Mouse (Mus musculus) MEL (cell line): ENCODE measurements around the gene Mob2. TPM values are rescaled to one million over a fixed set of nuclear protein-coding genes. Genes with fewer than 3 reads are reported as not detected.

Experiments used
- DNase-seq: peaks from one replicate; pipeline ENCODE4 v3.0.0; 2011; ENCODE audit warnings: low read depth, low spot score
- H3K27ac ChIP-seq: 2 replicates; pipeline ENCODE4 v1.5.1; 2012; ENCODE audit warnings: low read depth, mild to moderate bottlenecking, control low read depth, low read length, moderate library complexity; ENCODE audit not compliant: control insufficient read depth
- H3K27me3 ChIP-seq, 2 experiments: fragments of 150-350 bp in 1 of 2; sonication (generic) in 1 of 2; 2 replicates each; pipeline ENCODE4 v1.6.1; 2012; ENCODE audit warnings: low read length in 2 of 2, mild to moderate bottlenecking in 2 of 2, improper control_type of control experiment in 1 of 2, moderate library complexity in 1 of 2; ENCODE audit not compliant: insufficient read depth in 2 of 2, control insufficient read depth in 1 of 2
- H3K36me3 ChIP-seq, 2 experiments: 2 replicates each; pipeline ENCODE4 v1.6.1; 2012 to 2014; ENCODE audit warnings: low read length in 2 of 2, improper control_type of control experiment in 1 of 2, inconsistent platforms in 1 of 2, mild to moderate bottlenecking in 1 of 2; ENCODE audit not compliant: insufficient read depth in 2 of 2, control insufficient read depth in 1 of 2
- H3K4me1 ChIP-seq, 2 experiments: fragments of 150-350 bp in 1 of 2; sonication (generic) in 1 of 2; 2 replicates each; pipeline ENCODE4 v1.6.1; 2012; ENCODE audit warnings: low read length in 2 of 2, improper control_type of control experiment in 1 of 2, mild to moderate bottlenecking in 1 of 2; ENCODE audit not compliant: insufficient read depth in 2 of 2, control insufficient read depth in 1 of 2
- H3K4me3 ChIP-seq, 2 experiments: fragments of 150-350 bp in 1 of 2; sonication (generic) in 1 of 2; 2 replicates each; pipeline ENCODE4 v1.5.1; 2012; ENCODE audit warnings: low read depth in 2 of 2, low read length in 2 of 2, mild to moderate bottlenecking in 2 of 2, moderate library complexity in 2 of 2, control low read depth in 1 of 2, improper control_type of control experiment in 1 of 2; ENCODE audit not compliant: control insufficient read depth in 1 of 2, insufficient read depth in 1 of 2
- H3K79me2 ChIP-seq: 2 replicates; pipeline ENCODE4 v1.6.1; 2012; ENCODE audit warnings: mild to moderate bottlenecking, low read length, moderate library complexity; ENCODE audit not compliant: control insufficient read depth, poor library complexity, insufficient read depth
- H3K9ac ChIP-seq: 2 replicates; pipeline ENCODE4 v1.6.1; 2012; ENCODE audit warnings: low read depth, mild to moderate bottlenecking, control low read depth, low read length, moderate library complexity; ENCODE audit not compliant: control insufficient read depth, poor library complexity, severe bottlenecking
- H3K9me3 ChIP-seq: fragments of 150-350 bp; sonication (generic); replicated peaks from 2 replicates; pipeline ENCODE4 v1.6.1; 2012; ENCODE audit warnings: mild to moderate bottlenecking, low read length, improper control_type of control experiment, moderate library complexity; ENCODE audit not compliant: insufficient read depth
- CHD1 ChIP-seq: IDR thresholded peaks from 2 replicates; pipeline ENCODE4 v1.6.1; 2012; ENCODE audit warnings: low read depth, mild to moderate bottlenecking, inconsistent platforms, low read length, improper control_type of control experiment
- CHD2 ChIP-seq: IDR thresholded peaks from 2 replicates; pipeline ENCODE4 v1.6.1; 2011; ENCODE audit warnings: low read length, improper control_type of control experiment
- CTCF ChIP-seq, 3 experiments: IDR thresholded peaks in 2 of 3; conservative IDR thresholded peaks in 1 of 3; 2 replicates each; pipeline ENCODE4 v1.5.1; 2011 to 2012; ENCODE audit warnings: low read length in 3 of 3, low read depth in 2 of 3, mild to moderate bottlenecking in 2 of 3, improper control_type of control experiment in 1 of 3, inconsistent platforms in 1 of 3, mixed read lengths in 1 of 3, moderate library complexity in 1 of 3; ENCODE audit not compliant: control insufficient read depth in 1 of 3, insufficient read depth in 1 of 3, poor library complexity in 1 of 3, severe bottlenecking in 1 of 3
- ETS1 ChIP-seq: IDR thresholded peaks from 2 replicates; pipeline ENCODE4 v1.6.1; 2012; ENCODE audit warnings: low read depth, mild to moderate bottlenecking, inconsistent platforms, low read length, improper control_type of control experiment, moderate library complexity
- GABPA ChIP-seq: IDR thresholded peaks from 2 replicates; pipeline ENCODE4 v1.6.1; 2012; ENCODE audit warnings: low read depth, mild to moderate bottlenecking, inconsistent platforms, low read length, improper control_type of control experiment, moderate library complexity
- GATA1 ChIP-seq: IDR thresholded peaks from 2 replicates; pipeline ENCODE4 v1.6.1; 2011; ENCODE audit warnings: low read depth, low read length, improper control_type of control experiment
- JUND ChIP-seq: IDR thresholded peaks from 2 replicates; pipeline ENCODE4 v1.6.1; 2011; ENCODE audit warnings: low read depth, mild to moderate bottlenecking, improper control_type of control experiment, low read length
- MAFK ChIP-seq: IDR thresholded peaks from 2 replicates; pipeline ENCODE4 v1.6.1; 2011; ENCODE audit warnings: low read depth, mild to moderate bottlenecking, low read length, improper control_type of control experiment, borderline replicate concordance
- MEF2A ChIP-seq: IDR thresholded peaks from 2 replicates; pipeline ENCODE4 v1.6.1; 2014; ENCODE audit warnings: low read depth, mild to moderate bottlenecking, inconsistent platforms, low read length, improper control_type of control experiment; ENCODE audit not compliant: poor library complexity, insufficient replicate concordance, severe bottlenecking; ENCODE audit errors: extremely low read depth
- MXI1 ChIP-seq: IDR thresholded peaks from 2 replicates; pipeline ENCODE4 v1.6.1; 2011; ENCODE audit warnings: mild to moderate bottlenecking, low read depth, low read length, improper control_type of control experiment
- NRF1 ChIP-seq: IDR thresholded peaks from 2 replicates; pipeline ENCODE4 v1.6.1; 2014; ENCODE audit warnings: low read depth, mild to moderate bottlenecking, inconsistent platforms, low read length, improper control_type of control experiment, moderate library complexity; ENCODE audit not compliant: poor library complexity, insufficient read depth, severe bottlenecking
- POLR2A ChIP-seq, 2 experiments: IDR thresholded peaks; 2 replicates each; pipeline ENCODE4 v1.6.1; 2011 to 2012; ENCODE audit warnings: low read length in 2 of 2, mild to moderate bottlenecking in 2 of 2, control low read depth in 1 of 2, improper control_type of control experiment in 1 of 2, low read depth in 1 of 2, moderate library complexity in 1 of 2; ENCODE audit not compliant: control insufficient read depth in 1 of 2, insufficient read depth in 1 of 2, poor library complexity in 1 of 2
- POLR2AphosphoS5 ChIP-seq: IDR thresholded peaks from 2 replicates; pipeline ENCODE4 v1.6.1; 2012; ENCODE audit warnings: low read depth, borderline replicate concordance, mild to moderate bottlenecking, inconsistent platforms, low read length, moderate library complexity, mixed read lengths
- TBP ChIP-seq: IDR thresholded peaks from 2 replicates; pipeline ENCODE4 v1.8.0; 2011; ENCODE audit warnings: low read depth, low read length, improper control_type of control experiment
- TCF12 ChIP-seq: IDR thresholded peaks from 2 replicates; pipeline ENCODE4 v1.6.1; 2014; ENCODE audit warnings: low read depth, mild to moderate bottlenecking, inconsistent platforms, low read length, improper control_type of control experiment, moderate library complexity
- USF2 ChIP-seq, 2 experiments: IDR thresholded peaks; 2 replicates each; pipeline ENCODE4 v1.6.1; 2011 to 2012; ENCODE audit warnings: improper control_type of control experiment in 2 of 2, low read length in 2 of 2, borderline replicate concordance in 1 of 2, inconsistent platforms in 1 of 2, low read depth in 1 of 2, mild to moderate bottlenecking in 1 of 2; ENCODE audit not compliant: insufficient read depth in 1 of 2
- ZKSCAN1 ChIP-seq: IDR thresholded peaks from 2 replicates; pipeline ENCODE4 v1.6.1; 2012; ENCODE audit warnings: low read depth, mild to moderate bottlenecking, inconsistent platforms, low read length, improper control_type of control experiment, moderate library complexity
- ZMIZ1 ChIP-seq: IDR thresholded peaks from 2 replicates; pipeline ENCODE4 v1.6.1; 2012; ENCODE audit warnings: low read depth, mild to moderate bottlenecking, inconsistent platforms, low read length, improper control_type of control experiment, moderate library complexity
- ZNF384 ChIP-seq: IDR thresholded peaks from 2 replicates; pipeline ENCODE4 v1.6.1; 2012; ENCODE audit warnings: low read depth, mild to moderate bottlenecking, inconsistent platforms, low read length, improper control_type of control experiment
- polyA plus RNA-seq, 2 experiments: library from polyadenylated mRNA; stranded (reverse) in 1 of 2; unstranded in 1 of 2; fragments of >175 nt in 1 of 2; fragments of >200 nt in 1 of 2; gene quantifications; 2 replicates each; pipeline versions ENCODE4 v1.2.1 to v1.2.4; 2012; ENCODE audit warnings: low replicate concordance in 2 of 2, low read depth in 1 of 2; ENCODE audit not compliant: insufficient read length in 2 of 2, insufficient read depth in 1 of 2, missing spikeins in 1 of 2
- total RNA-seq: library from RNA; depleted of rRNA; stranded (reverse); fragments of 300-350 nt; gene quantifications from 2 replicates; pipeline ENCODE4 v1.2.3, GENCODE M21; 2012

The Mob2 gene
- total and polyA plus RNA-seq, 3 experiments: 33.6 to 45.2 TPM; not detected in 1

DNA sequence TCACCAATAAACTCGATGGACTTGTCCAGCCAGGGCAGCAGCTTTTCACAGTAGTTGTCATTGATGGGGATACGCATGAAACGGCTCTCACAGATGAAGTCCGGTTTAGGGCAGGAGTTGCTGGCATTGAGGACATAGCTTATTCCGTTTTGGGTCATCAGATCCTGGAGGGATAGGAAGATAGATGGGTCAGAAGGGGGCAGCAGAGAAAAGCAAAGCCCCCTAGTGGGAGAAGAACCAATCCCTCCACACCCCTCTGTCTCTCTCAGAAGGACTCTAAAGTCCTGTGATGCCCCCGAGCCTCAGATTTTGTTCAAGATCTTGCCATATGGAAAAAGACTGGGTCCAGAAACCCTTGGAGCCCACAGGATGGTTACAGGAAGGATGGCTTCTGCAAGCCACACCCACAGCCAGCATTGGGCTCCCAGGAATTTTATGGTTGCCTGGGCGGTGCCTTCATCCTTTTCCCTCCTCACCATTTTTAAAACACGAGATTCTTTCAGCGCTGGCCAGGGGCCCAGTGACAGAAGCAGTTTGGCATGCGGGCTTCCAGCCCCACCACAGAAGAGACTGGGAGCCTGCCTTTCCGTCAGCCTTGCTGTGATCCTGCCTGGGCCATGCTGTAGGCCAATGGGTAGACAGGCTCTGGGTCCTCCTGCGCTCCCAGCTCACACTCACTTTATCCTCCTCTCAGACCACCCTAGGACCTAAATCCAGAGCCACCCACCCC is 22.9 kb upstream of the Mob2 start:
- DNase-seq: no peak
- Histone ChIP-seq H3K79me2 (no peaks in the 10 kb centered on the region), H3K27ac (no peak overlapping the region), H3K36me3 (peaks cover 0 to 23% of the 10 kb centered on the region in 2 experiments; a peak in 2 of 4 replicates), H3K9ac (no peak overlapping the region), H3K4me1 (peaks cover 27 to 33% of the 10 kb centered on the region in 2 experiments), H3K27me3 (no peaks in the 10 kb centered on the region), H3K4me3 (no peak overlapping the region), H3K9me3 (no peaks in the 10 kb centered on the region)
- TF ChIP-seq ETS1 (no peak), CTCF (IDR thresholded peaks at IDR 0.05 in 2 of 3, conservative IDR thresholded peaks at IDR 0.05 in 1 of 3; ENCODE audit: control insufficient read depth in 1 of 3, insufficient read depth in 1 of 3, low read depth in 2 of 3, low read length in 3 of 3, poor library complexity in 1 of 3, severe bottlenecking in 1 of 3) (peak in 1 of 3 experiments; percentile 36; a peak in 2 of 6 replicates)

GRCm38 (mm10) chr7:142082607-142083006 is 21.7 kb upstream of the Mob2 start:
- H3K9me3 ChIP-seq: no peaks in the 10 kb centered on the region
- no peak overlapping the region for H3K27ac ChIP-seq
- H3K9ac ChIP-seq: no peak overlapping the region
- H3K27me3 ChIP-seq: no peaks in the 10 kb centered on the region; a peak in 1 of 4 replicates
- no peak for TF ChIP-seq TCF12
- no peak for TF ChIP-seq GATA1
- TF ChIP-seq MAFK: no peak
- no peak for DNase-seq
- H3K4me1 ChIP-seq: peaks cover 22 to 23% of the 10 kb centered on the region in 2 experiments
- no peaks in the 10 kb centered on the region for H3K79me2 ChIP-seq
- H3K4me3 ChIP-seq: no peak overlapping the region
- peaks cover 0 to 19% of the 10 kb centered on the region in 2 experiments; a peak in 2 of 4 replicates for H3K36me3 ChIP-seq

- Histone ChIP-seq H3K4me1 (peaks cover 18% of the 10 kb centered on the region in 2 experiments), H3K4me3 (no peak overlapping the region), H3K9ac (no peak overlapping the region), H3K36me3 (peaks cover 0 to 16% of the 10 kb centered on the region in 2 experiments; a peak in 2 of 4 replicates), H3K27me3 (no peaks in the 10 kb centered on the region; a peak in 1 of 4 replicates), H3K27ac (no peak overlapping the region), H3K9me3 (no peaks in the 10 kb centered on the region), H3K79me2 (no peaks in the 10 kb centered on the region)
- DNase-seq: no peak
- TF ChIP-seq MEF2A (no peak), ZKSCAN1 (no peak), USF2 (IDR thresholded peaks at IDR 0.05; ENCODE audit: borderline replicate concordance in 1 of 2, insufficient read depth in 1 of 2, low read depth in 1 of 2, low read length in 2 of 2) (no peak), POLR2AphosphoS5 (no peak), NRF1 (no peak), JUND (no peak), CHD2 (no peak), GABPA (no peak), CHD1 (no peak), ZMIZ1 (no peak), MXI1 (no peak), ZNF384 (no peak), POLR2A (IDR thresholded peaks at IDR 0.05; ENCODE audit: control insufficient read depth in 1 of 2, insufficient read depth in 1 of 2, low read depth in 1 of 2, low read length in 2 of 2, poor library complexity in 1 of 2) (no peak), ETS1 (no peak), TBP (no peak)
Observed at GRCm38 (mm10) chr7:142082179-142082578, 21.3 kb upstream of the Mob2 start.
